ENCODE assay signal across 30 mouse cellular contexts in genomic region chr4:141331446-141331845, GRCm38 (mm10). TPM values are rescaled to one million over a fixed set of nuclear protein-coding genes. Genes with fewer than 3 reads are reported as not detected.
"Had no signal": no experiment of that assay in that cellular context is flagged by ENCODE, and none has a peak within 500 bp of the region (broad histone marks: within the 10 kb centered on the region; RNA-seq: fewer than 3 reads in every experiment).

No protein-coding gene starts in this region.

- H3K9me3 ChIP-seq: embryonic facial prominence, embryonic 10.5 days; embryonic facial prominence, embryonic 12.5 days; embryonic facial prominence, embryonic 13.5 days; embryonic facial prominence, embryonic 15.5 days; forebrain, embryonic 10.5 days; forebrain, embryonic 12.5 days; forebrain, embryonic 13.5 days; forebrain, embryonic 15.5 days had no signal

- H3K9ac ChIP-seq: embryonic facial prominence, embryonic 12.5 days; embryonic facial prominence, embryonic 13.5 days; embryonic facial prominence, embryonic 15.5 days; forebrain, embryonic 12.5 days; forebrain, embryonic 13.5 days; forebrain, embryonic 15.5 days; forebrain, postnatal 0 days had no signal

- H3K4me3 ChIP-seq: embryonic facial prominence, embryonic 10.5 days; embryonic facial prominence, embryonic 12.5 days; embryonic facial prominence, embryonic 13.5 days; embryonic facial prominence, embryonic 15.5 days; erythroblast, embryonic 14.5 days; forebrain, embryonic 10.5 days; forebrain, embryonic 12.5 days; forebrain, embryonic 13.5 days; forebrain, embryonic 15.5 days; gastrocnemius, adult 2 months; heart, adult 2 months had no signal

- H3K36me3 ChIP-seq: embryonic facial prominence, embryonic 10.5 days; embryonic facial prominence, embryonic 12.5 days; embryonic facial prominence, embryonic 13.5 days; embryonic facial prominence, embryonic 15.5 days; forebrain, embryonic 12.5 days; forebrain, embryonic 15.5 days had no signal

- H3K4me2 ChIP-seq: embryonic facial prominence, embryonic 12.5 days; embryonic facial prominence, embryonic 13.5 days; embryonic facial prominence, embryonic 15.5 days; forebrain, embryonic 12.5 days; forebrain, embryonic 13.5 days; forebrain, embryonic 15.5 days had no signal

- DNase-seq: cerebellum, adult 8-10 months; cerebellum, adult 9-10 months; cerebellum, adult 9-11 months; cerebellum, postnatal 10 days; cerebellum, postnatal 14 days; cerebellum, postnatal 25 days; cerebellum, postnatal 36 days; embryo, embryonic 11 days; forebrain, postnatal 0 days; gastrocnemius, adult 2 months; gastrocnemius, postnatal 10 days; gastrocnemius, postnatal 14 days; gastrocnemius, postnatal 25 days; gastrocnemius, postnatal 36 days; heart, adult 11 months; heart, adult 18-20 months; heart, adult 2 months had no signal

- H3K27me3 ChIP-seq: embryonic facial prominence, embryonic 12.5 days; embryonic facial prominence, embryonic 13.5 days; embryonic facial prominence, embryonic 15.5 days; forebrain, embryonic 13.5 days; forebrain, embryonic 15.5 days had no signal

- H3K27ac ChIP-seq: embryonic facial prominence, embryonic 10.5 days; embryonic facial prominence, embryonic 12.5 days; embryonic facial prominence, embryonic 13.5 days; forebrain, embryonic 12.5 days; forebrain, embryonic 13.5 days; forebrain, embryonic 15.5 days; gastrocnemius, adult 2 months; heart, adult 2 months had no signal

- ATAC-seq: forebrain, embryonic 13.5 days; forebrain, embryonic 14.5 days; forebrain, embryonic 15.5 days; forebrain, embryonic 16.5 days; forebrain, postnatal 0 days had no signal

RNA-seq across cellular contexts. Expression of gene Epha2, which starts 30.4 kb away (rescaled TPM):
- polyA plus RNA-seq: erythroblast, embryonic 14.5 days had no signal

RNA-seq across cellular contexts. Expression of gene Fam131c, which starts 36.6 kb away (rescaled TPM):
- total RNA-seq: common myeloid progenitor, adult 5-6 weeks; granulocyte monocyte progenitor cell, adult 5-6 weeks had no signal
- polyA plus RNA-seq: erythroblast, embryonic 14.5 days had no signal
